Mouse (Mus musculus): ENCODE results near the gene Tnrc6c.
A peak's percentile ranks its signal among the peaks of the same experiment; 100 is the strongest.

The Tnrc6c gene

DNA sequence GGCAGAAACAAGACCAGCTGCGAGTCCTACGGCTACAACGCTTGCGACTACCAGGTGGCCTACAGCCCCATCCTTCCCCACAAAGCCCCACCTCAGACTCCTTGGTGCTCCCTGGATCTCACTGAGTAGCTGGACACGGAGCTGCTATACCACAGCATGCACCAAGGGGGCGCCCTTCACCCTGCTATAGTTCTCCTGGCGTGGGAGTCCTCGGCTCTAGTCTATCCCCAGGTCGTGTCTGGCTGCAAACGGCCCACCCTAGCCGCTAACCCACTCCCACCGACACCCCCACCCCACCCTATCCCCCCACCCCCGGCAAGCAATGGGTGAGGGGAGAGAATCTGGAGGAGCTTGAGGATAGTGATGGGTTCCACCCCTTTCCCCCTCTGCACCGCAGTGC, 136.2 kb downstream of the Tnrc6c start:
- no peak for DNase-seq (ENCODE audit: low read depth, low spot score)

DNA sequence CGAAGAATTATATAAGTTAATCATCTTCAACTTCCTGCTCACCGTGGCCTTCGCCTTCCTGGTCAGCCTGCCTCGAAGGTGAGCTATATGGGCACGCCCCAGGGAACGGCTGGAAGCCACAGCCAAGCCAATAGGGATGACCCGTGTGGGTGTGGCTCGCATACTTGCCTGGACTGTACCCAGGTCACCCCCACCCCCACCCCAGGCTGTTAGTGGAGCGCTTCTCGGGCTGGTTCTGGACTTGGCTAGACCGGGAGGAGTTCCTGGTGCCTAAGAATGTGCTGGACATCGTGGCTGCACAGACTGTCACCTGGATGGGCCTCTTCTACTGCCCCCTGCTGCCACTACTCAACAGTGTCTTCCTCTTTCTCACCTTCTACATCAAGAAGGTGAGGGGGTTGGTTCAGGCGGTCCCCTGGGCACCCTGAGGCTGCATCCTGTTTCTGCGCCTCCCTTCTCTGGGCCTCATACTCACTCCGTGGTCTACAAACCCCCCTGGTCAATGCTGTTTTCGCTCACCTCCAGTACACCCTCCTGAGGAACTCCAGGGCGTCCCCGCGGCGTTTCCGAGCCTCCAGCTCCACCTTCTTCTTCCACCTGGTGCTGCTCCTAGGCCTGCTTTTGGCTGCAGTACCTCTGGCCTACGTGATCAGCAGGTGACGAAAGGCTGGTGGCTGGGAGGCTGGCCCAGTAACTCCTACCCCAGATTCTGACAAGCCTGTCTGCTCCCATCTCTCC, 136.8 kb downstream of the Tnrc6c start:
- DNase-seq (ENCODE audit: low read depth, low spot score): no peak

DNA sequence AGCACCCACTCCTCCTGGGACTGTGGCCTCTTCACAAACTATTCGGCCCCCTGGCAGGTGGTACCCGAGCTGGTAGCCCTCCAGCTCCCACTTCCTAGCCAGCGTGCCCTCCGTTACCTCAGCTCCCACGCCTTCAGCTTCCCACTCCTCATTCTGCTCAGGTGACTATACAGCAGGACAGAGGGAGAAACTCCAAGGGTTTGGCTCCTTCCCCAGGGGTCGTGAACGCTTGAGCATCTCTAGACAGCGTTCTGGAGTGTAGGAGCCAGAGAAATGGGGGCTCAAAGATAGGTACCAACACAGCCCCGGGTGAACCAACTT, 137.3 kb downstream of the Tnrc6c start:
- DNase-seq (ENCODE audit: low read depth, low spot score): no peak

DNA sequence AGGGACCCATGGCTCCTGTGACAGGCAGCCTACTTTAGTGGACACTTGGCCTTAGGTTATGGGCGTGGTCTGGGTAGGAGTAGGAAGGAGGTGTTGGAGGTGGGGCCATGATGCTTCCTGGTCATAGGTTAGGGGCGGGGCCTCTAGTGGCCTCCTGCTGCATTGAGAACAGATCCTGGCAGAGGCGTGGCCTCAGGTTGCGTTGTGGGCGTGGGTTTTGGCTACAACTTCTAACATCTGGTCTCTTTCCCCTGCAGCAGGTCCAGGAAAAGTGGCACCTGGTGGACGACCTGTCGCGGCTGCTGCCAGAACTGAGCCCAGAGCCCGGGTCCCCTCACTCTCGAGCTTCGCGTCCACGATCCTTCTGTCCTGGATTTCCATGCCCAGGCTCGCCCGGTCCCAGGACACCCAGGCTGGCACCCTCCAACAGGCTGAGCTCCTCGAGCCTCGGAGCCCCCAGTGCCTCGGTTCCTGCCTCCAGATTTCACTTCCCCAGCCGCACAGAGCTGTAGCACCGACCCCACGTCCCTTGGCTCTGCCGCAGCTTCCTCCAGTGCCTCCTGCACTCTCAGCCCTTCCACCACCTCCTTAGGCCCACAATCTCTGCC, 138.3 kb downstream of the Tnrc6c start:
- no peak for DNase-seq (ENCODE audit: low read depth, low spot score)

DNA sequence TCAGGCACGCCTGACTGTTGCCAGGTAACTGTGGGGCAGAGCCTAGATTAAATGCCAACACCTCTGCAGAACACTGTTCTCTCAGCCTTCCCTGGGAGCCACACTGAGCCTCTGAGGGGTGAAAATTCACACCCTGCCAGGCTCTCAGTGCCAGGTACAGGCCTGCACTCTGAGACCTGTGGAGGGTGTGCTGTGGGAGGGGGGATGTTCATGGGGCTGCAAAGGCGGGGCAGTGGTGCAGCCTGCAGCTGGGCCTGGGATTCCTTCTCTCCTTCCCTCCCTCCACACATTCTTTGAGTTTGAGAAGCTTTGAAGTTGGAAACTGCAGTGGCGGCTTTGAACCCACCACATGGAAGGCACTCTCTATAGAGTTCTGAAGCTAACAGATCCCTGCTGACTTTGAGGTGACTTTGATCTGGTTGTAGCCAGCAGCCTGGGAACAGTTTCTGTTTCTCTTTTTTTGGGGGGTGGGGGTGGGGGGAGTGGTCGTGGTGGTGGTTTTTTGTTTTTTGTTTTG, 140.0 kb downstream of the Tnrc6c start:
- no peak for DNase-seq (ENCODE audit: low read depth, low spot score)

DNA sequence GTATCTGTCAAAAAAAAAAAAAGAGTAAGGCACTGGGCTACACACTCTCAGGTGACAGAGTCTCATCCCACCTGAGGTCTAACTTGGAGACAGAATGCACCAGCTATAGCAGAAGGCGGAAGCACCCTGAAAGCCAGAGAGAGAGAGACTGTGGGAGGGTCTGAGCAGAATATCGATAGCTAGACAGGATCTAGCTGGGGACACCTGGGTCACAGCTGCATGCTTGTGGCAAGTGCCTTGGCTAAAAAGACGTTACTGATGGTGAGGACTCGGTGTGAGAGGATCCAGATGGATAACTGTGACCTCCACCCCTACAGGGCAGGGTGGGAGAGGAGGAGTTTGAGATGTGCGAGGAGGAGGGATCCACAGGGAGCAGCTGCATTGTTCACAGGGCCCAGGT, 142.9 kb downstream of the Tnrc6c start:
- no peak for DNase-seq (ENCODE audit: low read depth, low spot score)

DNA sequence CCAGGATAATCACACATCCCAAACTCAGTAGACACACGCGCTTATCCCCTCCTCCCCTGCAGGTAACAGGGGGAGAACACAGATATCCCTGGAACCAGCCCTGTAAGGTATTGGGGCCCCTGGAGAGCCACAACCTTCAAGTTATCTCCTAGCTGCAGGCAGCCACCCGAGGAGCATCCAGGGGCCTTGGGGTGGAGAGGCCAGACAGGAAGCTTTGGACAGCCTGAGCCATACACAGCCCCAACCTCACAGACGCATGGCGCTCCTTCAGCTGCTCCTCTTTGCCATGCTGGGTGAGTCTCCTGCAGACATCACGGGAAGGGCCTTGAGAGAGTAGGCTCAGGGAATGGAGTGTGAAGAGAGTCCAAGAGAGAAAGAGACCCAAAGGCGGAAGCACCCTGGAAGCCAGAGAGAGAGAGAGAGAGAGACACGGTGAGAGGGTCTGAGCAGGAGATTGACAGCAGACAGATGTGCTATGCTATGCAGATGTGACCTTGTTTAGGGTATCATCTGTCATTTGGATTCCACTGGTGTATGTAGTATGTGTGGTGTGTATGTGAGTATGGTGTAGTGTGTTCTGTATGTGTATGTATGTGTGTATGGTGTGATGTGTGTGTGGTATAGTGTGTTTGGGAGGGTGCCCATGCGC, 143.5 kb downstream of the Tnrc6c start, which contains the start of gene 6030468B19Rik:
Gene 6030468B19Rik, plus strand, starts transcription at position 150 of the 649 bp plus-strand sequence.
- no peak for DNase-seq (ENCODE audit: low read depth, low spot score)

DNA sequence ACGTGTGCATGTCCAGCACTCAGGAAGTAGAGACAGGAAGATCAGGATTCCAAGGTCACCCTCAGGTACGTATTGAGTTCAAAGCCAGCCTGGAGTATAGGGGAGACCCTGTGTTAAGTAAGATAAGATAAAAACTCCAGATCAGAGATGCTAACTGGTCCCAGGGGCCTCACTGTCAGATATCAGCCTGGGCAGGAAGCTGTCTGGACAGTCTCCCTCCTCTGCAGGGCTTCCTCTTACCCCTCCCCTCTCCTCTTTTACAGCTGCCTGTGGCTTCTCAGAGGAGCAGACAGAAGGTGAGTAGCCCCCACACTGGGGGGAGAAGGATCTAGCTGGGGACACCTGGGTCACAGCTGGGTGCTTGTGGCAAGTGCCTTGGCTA, 144.1 kb downstream of the Tnrc6c start:
- DNase-seq (ENCODE audit: low read depth, low spot score): no peak

DNA sequence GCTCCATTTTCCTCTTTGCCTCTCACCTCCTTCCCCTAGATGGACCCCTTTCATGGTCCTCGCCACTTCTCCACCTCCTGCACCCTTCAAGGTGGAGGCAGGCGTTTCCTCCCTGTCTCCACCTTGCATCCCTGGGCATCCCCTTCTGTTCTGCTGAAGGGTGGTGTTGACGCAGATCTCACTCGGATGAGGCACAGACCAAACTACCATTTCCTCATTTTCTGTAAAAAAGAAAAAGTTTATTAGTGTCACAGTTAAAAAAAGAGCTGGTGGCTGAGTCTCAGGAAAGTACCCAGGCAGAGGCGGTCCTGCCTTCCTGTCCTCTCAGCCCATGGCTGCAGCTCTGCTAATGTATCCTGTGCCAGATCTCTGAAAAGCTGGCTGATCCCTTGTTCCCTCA, 145.1 kb downstream of the Tnrc6c start:
- DNase-seq (ENCODE audit: low read depth, low spot score): no peak

DNA sequence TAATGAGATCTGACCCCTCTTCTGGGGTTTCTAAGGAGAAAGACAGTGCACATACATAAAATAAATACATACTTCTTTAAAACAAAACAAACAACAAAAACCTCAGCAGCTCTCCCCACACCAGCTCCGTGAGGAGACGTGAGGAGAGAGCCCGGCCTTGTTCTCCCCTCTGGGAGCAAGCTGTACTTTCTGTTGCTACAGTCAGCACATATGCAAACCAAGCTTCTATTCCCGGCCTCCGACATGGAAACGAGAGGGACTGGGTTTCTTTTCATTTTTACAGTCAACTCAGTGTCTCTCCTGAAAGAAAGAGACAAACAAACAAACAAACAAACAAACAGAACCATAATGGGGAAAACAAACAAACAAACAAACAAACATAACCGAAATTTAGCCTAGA, 145.9 kb downstream of the Tnrc6c start:
- DNase-seq (ENCODE audit: low read depth, low spot score): no peak

DNA sequence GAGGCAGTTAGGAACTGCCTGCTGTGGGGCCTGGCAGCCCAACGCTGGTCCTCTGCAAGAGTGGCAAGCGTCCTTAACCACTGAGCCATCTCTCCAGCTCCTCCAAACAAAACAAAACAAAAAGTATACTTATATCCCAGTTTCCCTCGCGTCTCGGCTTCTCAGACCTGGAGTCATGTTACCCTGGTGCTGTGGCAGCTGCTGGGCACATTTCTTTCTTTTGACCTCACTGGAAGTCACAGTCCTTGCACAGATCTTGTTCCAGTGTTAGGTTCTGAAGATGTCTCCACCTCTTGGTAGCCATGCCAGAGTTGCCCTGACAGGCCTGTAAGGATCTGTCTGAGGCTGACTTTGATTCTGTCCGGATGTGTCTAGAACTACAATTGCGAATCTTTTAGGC, 147.6 kb downstream of the Tnrc6c start:
- DNase-seq (ENCODE audit: low read depth, low spot score): no peak

DNA sequence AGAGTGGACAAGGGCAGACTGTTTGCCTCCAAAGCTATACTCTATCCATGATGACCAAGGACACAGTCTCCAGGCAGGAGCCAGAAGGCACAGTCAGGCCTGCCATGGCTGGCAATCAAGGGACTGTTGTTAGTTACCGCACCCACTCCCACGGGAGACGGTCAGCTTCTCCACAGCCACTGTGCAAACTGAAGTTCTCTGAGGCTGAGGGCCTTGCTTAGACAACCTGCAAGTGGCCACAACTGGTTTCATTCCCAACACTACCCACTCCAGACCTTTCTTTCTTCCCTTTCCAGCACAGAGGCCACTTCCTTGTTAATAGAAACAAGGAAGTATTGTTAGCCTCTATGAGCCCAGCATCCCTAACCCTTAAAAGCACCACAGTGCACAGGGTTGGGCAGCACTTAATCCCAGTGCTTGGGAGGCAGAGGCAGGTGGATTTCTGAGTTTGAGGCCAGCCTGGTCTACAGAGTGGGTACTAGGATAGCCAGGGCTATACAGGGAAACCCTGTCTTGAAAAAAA, 149.1 kb downstream of the Tnrc6c start:
- DNase-seq (ENCODE audit: low read depth, low spot score): no peak

DNA sequence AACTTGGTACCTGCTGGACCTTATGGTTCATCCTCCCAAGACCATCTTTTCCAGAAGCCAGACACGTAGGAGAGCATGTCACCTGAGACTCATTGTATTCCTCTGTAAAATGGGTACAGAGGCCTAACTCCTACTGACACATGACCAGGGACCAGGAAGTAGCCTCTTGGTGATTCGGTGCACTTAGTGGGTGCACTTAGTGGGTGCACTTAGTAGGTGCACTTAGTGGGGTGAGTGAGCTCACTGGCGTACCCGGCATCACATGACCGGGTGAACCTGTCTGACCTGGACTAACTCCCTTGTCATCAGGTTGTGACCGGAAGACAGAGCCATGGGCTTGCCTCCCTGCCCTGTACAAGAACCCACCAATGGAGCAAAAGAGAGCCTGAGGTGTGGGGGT, 152.7 kb downstream of the Tnrc6c start:
- DNase-seq (ENCODE audit: low read depth, low spot score): no peak

DNA sequence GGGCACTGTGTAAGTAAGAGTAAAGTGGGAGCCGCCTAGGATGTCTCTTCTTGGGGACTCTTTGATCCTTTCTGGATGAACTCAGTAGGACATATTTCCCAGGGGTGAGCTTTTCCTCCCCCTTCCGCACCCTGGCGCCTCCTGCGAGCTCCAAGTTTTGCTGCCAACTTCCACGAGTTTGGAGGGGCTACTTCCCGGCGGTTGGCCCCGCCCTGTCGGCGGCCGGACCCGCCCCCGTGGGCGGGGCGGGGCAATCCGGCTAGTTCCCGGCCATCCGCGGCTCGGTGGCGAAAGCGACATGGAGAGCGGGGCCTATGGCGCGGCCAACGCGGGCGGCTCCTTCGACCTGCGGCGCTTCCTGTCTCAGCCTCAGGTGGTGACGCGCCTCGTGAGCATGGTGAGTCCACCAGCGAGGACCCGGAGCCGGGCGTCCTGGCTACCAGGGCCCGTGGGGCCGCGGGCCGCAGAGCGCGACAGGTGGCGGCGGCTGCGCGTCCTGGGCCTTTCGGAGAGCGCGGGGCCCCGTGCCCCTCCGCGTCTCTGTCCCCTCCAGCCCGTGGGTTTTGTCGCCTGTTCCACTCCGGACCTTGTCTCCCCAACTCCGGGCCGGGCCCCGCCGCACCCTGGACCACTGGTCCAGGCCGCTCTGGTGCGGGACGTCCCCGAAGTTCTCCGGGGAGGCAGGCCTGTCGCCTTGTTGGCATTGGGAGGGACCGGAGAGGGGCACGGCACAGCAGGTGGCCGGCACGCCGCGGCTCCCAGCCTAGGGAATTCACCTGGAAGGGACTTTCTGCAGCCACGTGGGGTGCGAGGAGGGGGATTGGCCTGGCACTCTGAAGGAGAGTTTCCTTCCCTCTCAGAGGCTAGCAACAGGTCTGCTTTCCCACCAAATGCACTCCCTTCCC, 155.6 kb downstream of the Tnrc6c start, which contains the start of the genes Gm20708 and Syngr2:
Gene Gm20708, plus strand, starts transcription at position 262 of the 905 bp plus-strand sequence.
Gene Syngr2, plus strand, starts transcription at position 262 of the 905 bp plus-strand sequence.
- no peak for DNase-seq (ENCODE audit: low read depth, low spot score)

DNA sequence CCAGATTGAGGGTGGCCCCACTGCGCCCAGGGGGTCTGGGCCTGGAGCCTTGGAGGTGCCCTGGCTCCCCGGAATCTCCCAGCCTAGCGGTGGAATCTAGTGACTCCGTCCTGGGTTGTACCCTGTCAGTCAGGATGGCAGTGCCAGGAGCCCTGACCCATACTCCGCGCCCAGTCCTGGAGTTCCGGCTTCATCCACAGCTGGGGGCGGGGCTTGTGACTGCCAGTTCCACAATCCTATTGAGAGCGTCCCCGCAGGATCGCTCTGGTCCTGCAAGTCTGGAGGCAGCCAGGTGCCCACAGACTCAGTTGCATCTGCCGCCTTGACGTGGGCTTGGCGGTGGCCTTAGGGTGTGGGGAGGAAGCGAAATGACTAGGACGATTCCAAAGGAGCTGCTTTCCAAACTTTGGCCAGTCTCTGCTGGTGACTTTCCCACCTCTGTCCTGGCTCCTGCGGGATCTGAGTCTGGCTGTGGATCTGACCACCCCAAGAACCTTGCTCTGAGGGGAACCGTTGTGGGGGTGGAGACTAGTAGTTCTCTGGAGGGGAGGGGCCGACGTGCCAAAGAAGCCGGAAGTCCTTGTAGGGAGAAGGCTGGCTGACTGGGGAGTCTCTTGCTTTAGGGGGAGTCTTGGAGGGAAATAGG, 156.4 kb downstream of the Tnrc6c start:
- peak; percentile 82 for DNase-seq (ENCODE audit: low read depth, low spot score)
